ENCODE assay signal across 8 mouse cellular contexts in the genomic region with DNA sequence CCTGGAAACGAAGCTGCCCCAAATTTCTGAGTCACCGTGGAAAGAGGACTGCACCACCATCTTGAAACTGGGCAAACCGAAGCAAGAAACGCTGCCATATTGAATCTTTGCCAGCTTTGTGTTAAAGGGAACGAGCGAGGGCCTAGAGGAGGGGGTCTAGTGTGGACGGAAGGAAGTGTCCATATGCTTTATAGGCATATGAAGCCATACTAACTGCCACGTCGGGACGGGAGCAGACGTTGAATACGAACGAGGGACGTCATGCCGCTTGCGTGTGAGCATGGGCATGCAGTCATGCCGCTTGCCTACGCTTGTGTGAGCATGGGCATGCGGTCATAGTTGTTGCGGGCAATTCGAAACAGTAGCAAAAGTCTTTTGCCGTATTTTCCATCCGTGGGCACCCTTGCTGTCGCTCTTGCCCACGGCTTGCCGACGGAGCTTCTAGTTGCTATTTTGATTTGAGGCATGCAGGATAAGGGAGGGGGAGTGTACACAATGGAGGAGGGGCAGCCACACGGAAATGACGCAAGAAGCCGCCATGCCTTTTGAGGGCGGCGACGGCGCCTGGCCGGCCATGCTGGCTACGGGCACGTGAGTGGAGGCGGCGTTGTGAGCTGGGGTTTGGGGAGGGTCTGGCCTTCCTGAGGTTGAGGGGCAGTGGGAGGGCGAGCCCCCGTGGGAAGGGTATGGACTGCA. TPM values are rescaled to one million over a fixed set of nuclear protein-coding genes. Genes with fewer than 3 reads are reported as not detected.
DNase-seq lines count a peak whose midpoint lies in the region; ATAC-seq and TF ChIP-seq lines count a peak whose summit lies in the region.

No protein-coding gene starts in this region.

- no peak for TF ChIP-seq CTCF in ES-Bruce4 (IDR thresholded peaks at IDR 0.05; ENCODE audit: low read depth, low read length)
- no peak for TF ChIP-seq CTCF in lung, adult 2 months (IDR thresholded peaks at IDR 0.05; ENCODE audit: insufficient read depth, low read length)

- no peaks in the 10 kb centered on the region for H3K36me3 ChIP-seq in ES-Bruce4 (ENCODE audit: control insufficient read depth, insufficient read depth, low read length, poor library complexity, severe bottlenecking)
- peaks cover 32% of the 10 kb centered on the region for H3K36me3 ChIP-seq in forebrain, embryonic 14.5 days (ENCODE audit: control insufficient read depth, insufficient read depth, low read length)

- 0 out of 2 replicates have a peak, but pooled peaks have one; percentile 57 for TF ChIP-seq EP300 in ES-Bruce4 (IDR thresholded peaks at IDR 0.05; ENCODE audit: insufficient read depth, low read depth, low read length)

- no peaks in the 10 kb centered on the region for H3K27me3 ChIP-seq in ES-Bruce4 (ENCODE audit: control insufficient read depth, insufficient read depth, low read length, poor library complexity, severe bottlenecking)
- no peaks in the 10 kb centered on the region for H3K27me3 ChIP-seq in forebrain, embryonic 14.5 days (replicated peaks; ENCODE audit: control insufficient read depth, insufficient read depth, low read length)

- ATAC-seq in forebrain, embryonic 14.5 days = peak; percentile 76
- peak; percentile 39 for ATAC-seq in neutrophil, adult 5-6 weeks (ENCODE audit: extremely low read depth, insufficient number of reproducible peaks, low FRiP score, poor library complexity, severe bottlenecking)

- no peaks in the 10 kb centered on the region for H3K9me3 ChIP-seq in ES-Bruce4 (replicated peaks; ENCODE audit: control insufficient read depth, insufficient read depth, low read length, poor library complexity, severe bottlenecking)
- no peaks in the 10 kb centered on the region for H3K9me3 ChIP-seq in forebrain, embryonic 14.5 days (replicated peaks; ENCODE audit: control insufficient read depth, low read length)

- intact Hi-C loops in heart, postnatal 14 days (cut with DNase I) = loop anchor here (2.0 kb wide), 1 partner anchor 33 kb away; a partner anchor contains a TSS

- peak overlapping the region; percentile 69 for H3K9ac ChIP-seq in ES-Bruce4 (ENCODE audit: low read depth, poor library complexity, severe bottlenecking)
- H3K9ac ChIP-seq in forebrain, embryonic 14.5 days (ENCODE audit: low read length) = peak overlapping the region; percentile 78

- DNase-seq in cerebellum, adult 11 months = peak; percentile 90
- peak; percentile 97 for DNase-seq in forebrain, embryonic 14.5 days (ENCODE audit: low spot score)
- DNase-seq in heart, postnatal 14 days = peak; percentile 89 to 92
- peak; percentile 90 to 96 for DNase-seq in layer of hippocampus, adult 18-20 months (ENCODE audit: low spot score in 2 of 2)
- DNase-seq in lung, adult 2 months = peak; percentile 91
- peak; percentile 84 to 91 for DNase-seq in thymus, adult 18-20 months

- peak overlapping the region; percentile 77 for H3K27ac ChIP-seq in ES-Bruce4 (ENCODE audit: insufficient read depth, low read length)
- H3K27ac ChIP-seq in forebrain, embryonic 14.5 days (ENCODE audit: low read depth, low read length) = peak overlapping the region; percentile 97

- peak overlapping the region; percentile 85 for H3K4me2 ChIP-seq in forebrain, embryonic 14.5 days (ENCODE audit: low read length)

- no peaks in the 10 kb centered on the region for H3K4me1 ChIP-seq in ES-Bruce4 (ENCODE audit: control insufficient read depth, insufficient read depth, low read length)
- peaks cover 25% of the 10 kb centered on the region for H3K4me1 ChIP-seq in forebrain, embryonic 14.5 days (ENCODE audit: control insufficient read depth, insufficient read depth, low read length)
- peaks cover 11% of the 10 kb centered on the region for H3K4me1 ChIP-seq in lung, adult 2 months (ENCODE audit: control insufficient read depth, insufficient read depth, low read length)

- peak; percentile 75 for TF ChIP-seq POLR2A in ES-Bruce4 (IDR thresholded peaks at IDR 0.05; ENCODE audit: insufficient read depth, low read length)
- TF ChIP-seq POLR2A in lung, adult 2 months (IDR thresholded peaks at IDR 0.05; ENCODE audit: borderline replicate concordance, extremely low read depth, low read depth, low read length) = peak; percentile 60; the same call in 1 of the 2 replicates

- under 1% methylated on average over 40 of the region's 41 CpGs for WGBS in forebrain, embryonic 14.5 days
- under 1% methylated on average over 41 of the region's 41 CpGs for WGBS in lung, adult 2 months

- peak overlapping the region; percentile 88 for H3K4me3 ChIP-seq in ES-Bruce4 (ENCODE audit: low read depth, low read length)
- peak overlapping the region; percentile 82 for H3K4me3 ChIP-seq in forebrain, embryonic 14.5 days (ENCODE audit: low read depth, low read length)
- H3K4me3 ChIP-seq in lung, adult 2 months (replicated peaks; ENCODE audit: extremely low read depth, low read depth, low read length) = peak overlapping the region; percentile 87

RNA-seq across cellular contexts. Expression of a gene that starts 0.7 kb away (rescaled TPM):
- 33.9 and 46.7 TPM in 2 replicates for polyA plus RNA-seq in ES-Bruce4 (2011; ENCODE audit: insufficient read depth, insufficient read length, low read depth, missing spikeins)
- 79.6 and 105 TPM in 2 replicates for polyA plus RNA-seq in forebrain, embryonic 14.5 days (2014; fragmentation: Nextera tagmentation; extraction: Ambion mirVana)
- 10 to 100 TPM; 41.0 to 42.8 TPM for total RNA-seq in heart, postnatal 14 days (2021)
- total RNA-seq in layer of hippocampus, adult 18-20 months (2021) = 10 to 100 TPM; 67.9 to 70.6 TPM
- 95.7 and 114 TPM in 2 replicates for polyA plus RNA-seq in lung, adult 2 months (2012; rRNA removed)
- total RNA-seq in neutrophil, adult 5-6 weeks (2017) = 62.0 and 73.8 TPM in 2 replicates

RNA-seq across cellular contexts. Expression of a gene that starts 0.8 kb away (rescaled TPM):
- 38.1 and 38.3 TPM in 2 replicates for polyA plus RNA-seq in ES-Bruce4 (2011; ENCODE audit: insufficient read depth, insufficient read length, low read depth, missing spikeins)
- polyA plus RNA-seq in forebrain, embryonic 14.5 days (2014; fragmentation: Nextera tagmentation; extraction: Ambion mirVana) = 70.4 and 75.4 TPM in 2 replicates
- total RNA-seq in heart, postnatal 14 days (2021) = 10 to 100 TPM; 61.1 to 63.3 TPM
- 10 to 100 TPM; 76.2 to 79.7 TPM for total RNA-seq in layer of hippocampus, adult 18-20 months (2021)
- 96.6 and 130 TPM in 2 replicates for polyA plus RNA-seq in lung, adult 2 months (2012; rRNA removed)
- total RNA-seq in neutrophil, adult 5-6 weeks (2017) = 26.4 and 37.0 TPM in 2 replicates

RNA-seq across cellular contexts. Expression of a gene that starts 7.4 kb away (rescaled TPM):
- polyA plus RNA-seq in ES-Bruce4 (2011; ENCODE audit: insufficient read depth, insufficient read length, low read depth, missing spikeins) = 22.3 and 30.3 TPM in 2 replicates
- polyA plus RNA-seq in forebrain, embryonic 14.5 days (2014; fragmentation: Nextera tagmentation; extraction: Ambion mirVana) = 30.0 and 31.7 TPM in 2 replicates
- 10 to 100 TPM; 17.6 to 18.8 TPM for total RNA-seq in heart, postnatal 14 days (2021)
- total RNA-seq in layer of hippocampus, adult 18-20 months (2021) = 10 to 100 TPM; 25.3 to 27.8 TPM
- polyA plus RNA-seq in lung, adult 2 months (2012; rRNA removed) = 57.2 and 62.0 TPM in 2 replicates
- total RNA-seq in neutrophil, adult 5-6 weeks (2017) = 95.7 and 102 TPM in 2 replicates

RNA-seq across cellular contexts. Expression of a gene that starts 20.0 kb away (rescaled TPM):
- polyA plus RNA-seq in ES-Bruce4 (2011; ENCODE audit: insufficient read depth, insufficient read length, low read depth, missing spikeins) = 153 and 160 TPM in 2 replicates
- 447 and 458 TPM in 2 replicates for polyA plus RNA-seq in forebrain, embryonic 14.5 days (2014; fragmentation: Nextera tagmentation; extraction: Ambion mirVana)
- total RNA-seq in heart, postnatal 14 days (2021) = 100 to 1,000 TPM; 149 to 160 TPM
- 100 to 1,000 TPM; 341 to 350 TPM for total RNA-seq in layer of hippocampus, adult 18-20 months (2021)
- 274 and 280 TPM in 2 replicates for polyA plus RNA-seq in lung, adult 2 months (2012; rRNA removed)
- 5.2 and 9.7 TPM in 2 replicates for total RNA-seq in neutrophil, adult 5-6 weeks (2017)

RNA-seq across cellular contexts. Expression of a gene that starts 33.1 kb away (rescaled TPM):
- polyA plus RNA-seq in ES-Bruce4 (2011; ENCODE audit: insufficient read depth, insufficient read length, low read depth, missing spikeins) = 9.6 and 14.6 TPM in 2 replicates
- polyA plus RNA-seq in forebrain, embryonic 14.5 days (2014; fragmentation: Nextera tagmentation; extraction: Ambion mirVana) = 4.2 and 4.7 TPM in 2 replicates
- total RNA-seq in heart, postnatal 14 days (2021) = 10 to 100 TPM; 52.4 to 57.4 TPM
- 10 to 100 TPM; 27.4 to 27.9 TPM for total RNA-seq in layer of hippocampus, adult 18-20 months (2021)
- polyA plus RNA-seq in lung, adult 2 months (2012; rRNA removed) = 191 and 231 TPM in 2 replicates
- 1.3 and 1.8 TPM in 2 replicates for total RNA-seq in neutrophil, adult 5-6 weeks (2017)

Comparison
In these comparisons a context has a peak if more than half of its experiments do, and no peak if none do; other contexts are left out.
1. Peak in every context shown above with its lines: DNase-seq, ATAC-seq, H3K4me3 ChIP-seq and H3K27ac ChIP-seq.